Mouse (Mus musculus): ENCODE measurements at regions not wholly inside any gene's neighbourhood (a gene's known extent, or its start where the extent isn't known, plus 50 kb on each side); places are given as distances from the start of the nearest gene placed in this dataset.
"Not testable (repeated sequence)": the region's sequence is repeated elsewhere in the genome, so short reads cannot be mapped to it uniquely, and the experiment has no call there.

DNA sequence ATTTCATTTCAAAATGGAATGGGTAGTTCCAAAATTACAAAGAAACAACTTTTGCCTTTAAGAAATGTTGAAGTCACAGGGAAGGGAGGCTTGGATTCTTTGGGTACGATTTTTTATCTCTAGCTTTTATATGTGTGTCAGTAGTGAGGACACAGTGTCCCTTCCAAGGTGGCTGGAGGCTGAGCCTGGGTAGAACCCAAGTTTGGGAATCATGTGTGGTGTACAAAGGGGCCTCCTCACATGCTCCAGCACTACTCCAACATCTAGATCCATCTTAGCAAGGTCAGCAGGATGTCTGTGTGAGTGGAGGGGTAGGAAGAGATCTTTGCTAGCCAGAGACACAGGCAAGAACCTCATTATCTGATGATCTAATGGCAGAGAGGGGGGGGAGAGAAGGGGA is 134.5 kb upstream of the Tas2r119 start:
- no peak overlapping the region for H3K9ac ChIP-seq
- ATAC-seq (ENCODE audit: insufficient read depth) (0 out of 2 replicates have a peak, but pooled peaks have one; percentile 21), DNase-seq (no peak)
- H3K27me3 ChIP-seq (ENCODE audit: insufficient read depth, low read length), result no peaks in the 10 kb centered on the region
- no peak for TF ChIP-seq CTCF (IDR thresholded peaks at IDR 0.05; ENCODE audit: low read depth)
- H3K36me3 ChIP-seq (ENCODE audit: insufficient read depth), result no peaks in the 10 kb centered on the region
- H3K4me2 ChIP-seq, result no peak overlapping the region
- H3K27ac ChIP-seq (ENCODE audit: low read depth), result peak overlapping the region; percentile 60; the same call in 1 of the 2 replicates
- H3K9me3 ChIP-seq (ENCODE audit: low read depth, low read length), result no peaks in the 10 kb centered on the region
- 44% methylated on average over 1 of the region's 1 CpGs for WGBS
- 0 out of 2 replicates have a peak, but pooled peaks cover 5% of the 10 kb centered on the region for H3K4me1 ChIP-seq (ENCODE audit: insufficient read depth)
- H3K4me3 ChIP-seq (ENCODE audit: low read depth, low read length), result no peak overlapping the region

DNA sequence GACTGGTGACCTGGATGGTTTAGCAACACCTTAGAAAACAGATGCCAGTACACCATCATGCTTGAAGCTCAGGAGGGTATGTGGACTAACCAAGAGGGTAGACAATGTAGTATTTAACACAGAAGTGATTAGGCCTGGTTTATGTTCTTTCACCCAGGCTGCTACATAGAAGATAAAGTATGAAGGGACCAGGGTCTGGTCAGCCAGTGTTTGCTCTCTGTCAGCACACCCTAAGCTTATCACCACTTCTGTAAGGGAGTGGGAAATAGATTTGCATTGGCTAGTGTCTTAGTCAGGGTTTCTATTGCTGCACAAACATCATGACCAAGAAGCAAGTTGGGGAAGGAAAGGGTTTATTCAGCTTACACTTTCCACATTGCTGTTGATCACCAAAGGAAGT is 133.9 kb upstream of the Tas2r119 start:
- no peak overlapping the region for H3K27ac ChIP-seq (ENCODE audit: low read depth)
- ATAC-seq (ENCODE audit: insufficient read depth), result no peak
- TF ChIP-seq CTCF (IDR thresholded peaks at IDR 0.05; ENCODE audit: low read depth), result no peak
- no peak overlapping the region for H3K4me2 ChIP-seq
- no peak overlapping the region for H3K9ac ChIP-seq
- no peak for DNase-seq
- H3K4me3 ChIP-seq (ENCODE audit: low read depth, low read length), result no peak overlapping the region
- H3K27me3 ChIP-seq (ENCODE audit: insufficient read depth, low read length), result no peaks in the 10 kb centered on the region
- no peaks in the 10 kb centered on the region for H3K9me3 ChIP-seq (ENCODE audit: low read depth, low read length)
- H3K4me1 ChIP-seq (ENCODE audit: insufficient read depth), result 0 out of 2 replicates have a peak, but pooled peaks cover 5% of the 10 kb centered on the region
- no peaks in the 10 kb centered on the region for H3K36me3 ChIP-seq (ENCODE audit: insufficient read depth)

DNA sequence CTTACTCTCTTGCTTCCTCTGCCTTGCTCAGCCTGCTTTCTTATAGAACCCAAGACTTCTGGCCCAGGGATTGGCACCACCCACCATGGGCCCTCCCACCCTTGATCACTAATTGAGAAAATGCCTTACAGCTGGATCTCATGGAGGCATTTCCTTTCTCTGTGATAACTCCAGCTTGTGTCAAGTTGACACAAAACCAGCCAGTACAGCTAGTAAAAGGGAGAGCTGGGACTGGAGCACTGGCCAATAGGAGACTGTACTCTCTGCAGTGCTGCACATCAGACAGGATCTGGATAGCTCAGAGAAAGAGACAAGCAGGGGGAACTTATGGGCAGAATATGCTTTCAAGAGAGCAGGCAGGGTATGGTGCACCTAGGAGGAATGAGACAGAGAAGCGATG is 133.4 kb upstream of the Tas2r119 start:
- not testable (repeated sequence) for ATAC-seq (ENCODE audit: insufficient read depth); H3K4me3 ChIP-seq (ENCODE audit: low read depth, low read length); H3K4me1 ChIP-seq (ENCODE audit: insufficient read depth); H3K27ac ChIP-seq (ENCODE audit: low read depth); H3K4me2 ChIP-seq; DNase-seq; H3K36me3 ChIP-seq (ENCODE audit: insufficient read depth); H3K9me3 ChIP-seq (ENCODE audit: low read depth, low read length); H3K9ac ChIP-seq; H3K27me3 ChIP-seq (ENCODE audit: insufficient read depth, low read length)
- 100% methylated on average over 1 of the region's 1 CpGs for WGBS

DNA sequence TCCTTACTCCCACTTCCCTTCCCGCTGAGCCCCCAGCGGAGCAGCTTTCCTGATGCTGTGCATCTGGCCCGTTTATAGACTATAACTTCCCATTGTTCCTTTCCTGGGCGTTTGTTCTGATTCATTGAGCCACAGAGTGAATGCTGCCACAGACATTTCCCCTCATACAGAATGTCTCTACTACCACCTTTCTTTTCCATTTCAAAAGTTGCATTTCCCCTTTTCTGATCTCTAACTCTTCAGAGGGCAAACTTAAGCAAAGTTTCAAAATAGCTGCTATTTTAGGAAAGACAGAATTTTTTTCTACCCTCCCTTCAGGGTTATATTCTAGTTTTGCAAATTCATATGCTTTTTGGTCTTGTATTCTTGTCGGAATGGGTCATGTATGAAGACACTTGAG is 128.3 kb upstream of the Tas2r119 start:
- H3K9me3 ChIP-seq (ENCODE audit: low read depth, low read length), result no peaks in the 10 kb centered on the region
- H3K4me1 ChIP-seq (ENCODE audit: insufficient read depth), result no peaks in the 10 kb centered on the region
- WGBS, result 52% methylated on average over 5 of the region's 5 CpGs
- H3K27ac ChIP-seq (ENCODE audit: low read depth), result no peak overlapping the region
- H3K9ac ChIP-seq, result no peak overlapping the region
- TF ChIP-seq CTCF (IDR thresholded peaks at IDR 0.05; ENCODE audit: low read depth), result no peak
- no peak for ATAC-seq (ENCODE audit: insufficient read depth)
- no peak overlapping the region for H3K4me2 ChIP-seq
- H3K27me3 ChIP-seq (ENCODE audit: insufficient read depth, low read length), result no peaks in the 10 kb centered on the region
- no peaks in the 10 kb centered on the region for H3K36me3 ChIP-seq (ENCODE audit: insufficient read depth)
- DNase-seq, result no peak
- H3K4me3 ChIP-seq (ENCODE audit: low read depth, low read length), result no peak overlapping the region

DNA sequence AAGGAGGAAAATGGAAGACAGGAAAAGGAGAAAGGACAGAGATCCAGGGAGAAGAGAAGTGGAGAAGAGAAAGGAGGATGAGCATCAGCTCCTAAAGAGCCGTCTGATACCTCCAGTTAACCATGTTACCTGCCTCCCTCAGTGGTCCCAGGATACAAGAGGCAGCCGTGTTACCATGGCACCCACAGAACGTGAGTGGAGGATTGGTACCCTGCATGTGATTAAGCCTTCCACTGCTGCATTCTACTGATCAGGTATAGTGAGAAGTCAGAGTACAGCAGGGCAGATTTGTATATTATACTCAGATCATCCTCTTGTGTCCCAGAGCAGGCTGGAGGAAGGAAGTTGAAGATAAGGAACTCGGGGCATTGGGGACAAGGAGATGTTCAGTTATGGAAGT is 115.5 kb upstream of the Tas2r119 start:
- H3K27ac ChIP-seq (ENCODE audit: low read depth), result no peak overlapping the region
- no peaks in the 10 kb centered on the region for H3K9me3 ChIP-seq (ENCODE audit: low read depth, low read length)
- WGBS, result 67% methylated on average over 4 of the region's 4 CpGs
- H3K4me2 ChIP-seq, result no peak overlapping the region
- no peak for TF ChIP-seq CTCF (IDR thresholded peaks at IDR 0.05; ENCODE audit: low read depth)
- no peaks in the 10 kb centered on the region for H3K36me3 ChIP-seq (ENCODE audit: insufficient read depth)
- H3K4me3 ChIP-seq (ENCODE audit: low read depth, low read length), result no peak overlapping the region
- H3K9ac ChIP-seq, result no peak overlapping the region
- no peak for DNase-seq
- no peaks in the 10 kb centered on the region for H3K4me1 ChIP-seq (ENCODE audit: insufficient read depth)
- ATAC-seq (ENCODE audit: insufficient read depth), result no peak
- H3K27me3 ChIP-seq (ENCODE audit: insufficient read depth, low read length), result no peaks in the 10 kb centered on the region

DNA sequence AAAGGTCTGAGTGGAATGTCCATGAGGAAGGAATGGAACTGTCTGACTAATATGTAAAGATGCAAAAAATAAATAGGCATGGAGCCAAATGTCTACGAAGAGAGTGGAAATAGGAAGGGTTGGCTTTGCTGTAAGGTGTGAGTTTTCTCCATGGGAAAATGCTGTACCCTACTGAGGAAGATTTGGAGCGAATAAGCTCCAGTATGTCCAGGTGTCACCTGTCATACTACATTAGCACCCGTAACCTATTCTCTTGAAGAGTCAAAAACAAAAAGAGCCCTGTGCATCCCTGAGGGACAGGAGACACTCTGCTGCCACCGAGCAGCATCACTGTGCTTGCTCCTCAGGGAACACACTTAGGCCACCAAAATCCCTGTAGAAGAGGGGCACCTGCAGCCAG is 95.0 kb upstream of the Tas2r119 start:
- Histone ChIP-seq H3K4me2 (no peak overlapping the region), H3K4me1 (ENCODE audit: insufficient read depth) (no peaks in the 10 kb centered on the region), H3K9ac (no peak overlapping the region), H3K4me3 (ENCODE audit: low read depth, low read length) (no peak overlapping the region), H3K36me3 (ENCODE audit: insufficient read depth) (no peaks in the 10 kb centered on the region), H3K27me3 (ENCODE audit: insufficient read depth, low read length) (no peaks in the 10 kb centered on the region), H3K27ac (ENCODE audit: low read depth) (no peak overlapping the region), H3K9me3 (ENCODE audit: low read depth, low read length) (no peaks in the 10 kb centered on the region)
- ATAC-seq (ENCODE audit: insufficient read depth) (no peak), DNase-seq (peak; percentile 7)
- TF ChIP-seq CTCF (IDR thresholded peaks at IDR 0.05; ENCODE audit: low read depth), result no peak
- 80% methylated on average over 4 of the region's 4 CpGs for WGBS

DNA sequence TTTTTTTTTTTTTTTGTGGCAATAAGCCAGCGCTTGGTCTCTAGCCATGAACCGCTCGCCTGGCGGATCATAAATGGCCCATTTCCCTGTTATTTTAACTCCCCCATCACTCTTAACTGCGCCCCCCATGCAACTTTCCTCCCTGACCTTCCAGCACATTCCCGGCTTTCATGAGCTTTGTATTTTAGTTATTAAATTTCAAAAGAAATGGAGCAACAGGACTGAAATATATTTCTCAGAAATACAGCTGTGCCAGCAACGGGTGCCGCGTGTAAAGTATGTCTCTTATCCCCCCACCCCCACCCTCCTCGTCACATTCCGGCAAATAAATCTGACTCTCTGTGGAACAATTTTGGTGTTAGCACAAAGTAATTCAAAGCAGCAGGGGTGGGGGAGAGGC is 83.2 kb upstream of the Tas2r119 start:
- Histone ChIP-seq H3K4me1 (ENCODE audit: insufficient read depth) (peaks cover 9% of the 10 kb centered on the region), H3K4me3 (ENCODE audit: low read depth, low read length) (no peak overlapping the region), H3K9ac (no peak overlapping the region), H3K36me3 (ENCODE audit: insufficient read depth) (no peaks in the 10 kb centered on the region), H3K27ac (ENCODE audit: low read depth) (no peak overlapping the region), H3K27me3 (ENCODE audit: insufficient read depth, low read length) (no peaks in the 10 kb centered on the region), H3K9me3 (ENCODE audit: low read depth, low read length) (no peaks in the 10 kb centered on the region), H3K4me2 (peak overlapping the region; percentile 45)
- WGBS, result 22% methylated on average over 11 of the region's 11 CpGs
- ATAC-seq (ENCODE audit: insufficient read depth) (no peak; the same call in 1 of the 2 replicates), DNase-seq (peak; percentile 47)
- TF ChIP-seq CTCF (IDR thresholded peaks at IDR 0.05; ENCODE audit: low read depth), result no peak

DNA sequence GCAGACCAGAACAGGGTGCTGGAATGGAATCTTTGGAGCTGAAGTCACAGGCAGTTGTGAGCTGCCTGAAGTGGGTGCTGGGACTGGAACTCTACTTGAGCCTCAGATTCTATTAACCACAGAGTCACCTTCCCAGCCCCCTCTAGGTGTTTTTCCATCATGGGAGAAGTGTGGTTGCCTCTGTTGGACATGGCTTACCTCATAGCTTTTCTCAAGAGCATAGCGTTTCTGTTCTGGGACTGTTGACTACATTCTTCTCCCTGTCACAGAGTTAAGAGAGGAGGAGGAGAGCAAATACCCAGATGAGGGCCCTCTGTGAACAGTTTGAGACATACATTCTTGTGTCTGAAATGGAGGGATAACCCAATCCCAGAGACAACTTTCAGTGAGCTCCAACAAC is 81.5 kb upstream of the Tas2r119 start:
- DNase-seq (peak; percentile 4), ATAC-seq (ENCODE audit: insufficient read depth) (no peak)
- H3K27me3 ChIP-seq (ENCODE audit: insufficient read depth, low read length), result no peaks in the 10 kb centered on the region
- H3K9ac ChIP-seq, result no peak overlapping the region
- H3K4me2 ChIP-seq, result no peak overlapping the region
- no peak overlapping the region for H3K4me3 ChIP-seq (ENCODE audit: low read depth, low read length)
- H3K27ac ChIP-seq (ENCODE audit: low read depth), result no peak overlapping the region
- no peaks in the 10 kb centered on the region for H3K36me3 ChIP-seq (ENCODE audit: insufficient read depth)
- no peak for TF ChIP-seq CTCF (IDR thresholded peaks at IDR 0.05; ENCODE audit: low read depth)
- 48% methylated on average over 1 of the region's 1 CpGs for WGBS
- H3K9me3 ChIP-seq (ENCODE audit: low read depth, low read length), result no peaks in the 10 kb centered on the region
- peaks cover 9% of the 10 kb centered on the region for H3K4me1 ChIP-seq (ENCODE audit: insufficient read depth)
